Mouse (Mus musculus) 416B (cell line): ENCODE results near the gene Psg19.
"Not testable (repeated sequence)": the region's sequence is repeated elsewhere in the genome, so short reads cannot be mapped to it uniquely, and the experiment has no call there.

Source experiments
- DNase-seq: peaks from one replicate; pipeline ENCODE4 v3.0.0; 2011; ENCODE audit warnings: low read depth

Gene Psg19

DNA sequence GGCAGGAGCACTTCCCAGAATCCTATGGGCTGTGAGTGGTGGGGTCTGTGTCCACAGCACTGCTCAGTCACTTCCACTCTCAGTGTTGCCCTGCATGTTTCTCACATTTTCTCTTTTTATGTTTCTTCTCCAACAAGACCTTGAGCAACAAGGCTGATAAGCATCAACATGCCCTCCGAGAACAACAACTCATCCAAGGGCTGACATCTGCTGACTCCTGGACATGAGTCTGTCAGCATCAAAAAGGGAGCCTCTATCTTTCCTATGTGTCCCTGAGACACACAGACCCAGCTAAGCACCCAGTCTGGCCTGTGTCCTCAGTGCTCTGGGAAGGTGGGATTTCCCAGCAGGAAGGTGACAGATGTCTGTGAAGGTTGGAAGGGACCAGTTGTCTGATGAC, at the start of gene Psg19:
Gene Psg19 (minus strand): TSS at position 101 of the 400 bp plus-strand sequence.
- DNase-seq = no peak

DNA sequence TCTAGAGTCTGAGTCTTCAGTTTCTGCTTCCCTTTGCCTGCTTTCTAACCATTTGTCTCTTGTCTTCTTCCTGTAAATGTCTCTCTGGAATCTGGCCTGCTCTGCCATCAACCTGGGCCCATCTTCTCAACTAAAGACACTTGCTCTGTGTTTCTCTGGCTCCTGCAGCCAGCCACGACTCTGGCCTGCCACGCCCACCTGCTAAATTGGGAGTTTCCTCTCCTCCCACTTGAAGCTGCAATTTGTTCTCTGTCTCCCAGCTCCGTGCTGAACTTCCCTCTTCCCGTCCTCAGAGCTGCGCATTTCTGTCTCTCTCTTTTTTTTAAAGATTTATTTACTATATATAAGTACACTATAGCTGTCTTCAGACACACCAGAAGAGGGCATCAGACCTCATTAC, 46.5 kb upstream of the Psg19 start:
- no peak for DNase-seq

DNA sequence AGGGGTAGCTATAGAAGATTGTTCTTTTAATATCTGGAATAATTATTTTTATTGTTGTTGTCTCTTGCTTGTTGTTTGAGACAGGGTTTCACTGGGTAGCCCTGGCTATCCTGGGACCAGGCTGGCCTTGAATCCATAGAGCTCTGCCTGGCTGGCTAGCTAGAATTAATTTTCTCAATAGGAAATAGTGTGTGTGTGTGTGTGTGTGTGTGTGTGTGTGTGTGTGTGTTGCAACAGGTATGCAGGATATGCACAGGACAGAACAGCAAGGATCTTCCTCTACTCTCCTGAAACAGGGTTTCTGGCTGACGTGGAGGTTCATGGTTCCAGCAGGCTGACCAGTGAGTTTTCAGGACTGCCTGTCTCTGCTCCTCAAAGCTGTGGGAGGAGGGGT, 42.9 kb upstream of the Psg19 start:
- no peak for DNase-seq

DNA sequence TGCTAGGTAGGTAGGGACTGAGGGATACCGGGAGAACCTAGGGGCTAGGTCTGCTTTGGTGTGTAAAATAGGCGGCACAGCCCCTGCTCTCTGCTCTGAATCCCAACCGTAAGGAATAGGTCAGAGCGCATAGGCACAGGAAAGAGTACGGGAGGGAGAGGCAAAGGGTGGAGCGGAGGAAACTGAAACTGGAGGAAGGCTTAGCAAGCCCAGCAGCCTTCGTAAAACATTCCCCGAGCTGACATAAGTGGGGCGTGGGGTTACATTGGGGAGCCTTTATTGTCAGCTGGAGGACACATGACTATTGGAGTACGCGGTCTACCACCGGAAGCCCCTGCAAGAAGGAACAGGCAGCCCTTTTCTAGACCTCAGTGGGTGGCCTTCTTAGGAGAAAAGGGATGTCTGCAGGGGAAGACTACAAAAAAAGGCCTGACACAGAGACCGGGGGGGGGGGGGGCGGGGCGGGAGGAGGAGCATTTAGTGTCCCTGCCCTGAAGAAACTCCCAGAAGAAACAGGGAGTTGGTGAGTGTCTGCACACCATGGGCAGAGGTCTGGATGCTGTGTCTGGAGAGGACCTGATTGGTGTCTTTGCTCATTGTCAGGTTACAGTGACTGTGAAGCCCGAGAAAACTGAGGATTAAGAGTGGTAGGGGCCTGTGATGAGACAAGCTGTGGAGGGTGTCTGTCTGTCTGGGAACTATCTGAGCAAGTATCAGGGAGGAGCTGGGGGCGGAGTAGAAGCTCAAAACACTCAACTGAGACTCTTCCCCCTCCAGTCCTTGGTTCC, 42.3 kb upstream of the Psg19 start:
- peak; percentile 84 for DNase-seq

DNA sequence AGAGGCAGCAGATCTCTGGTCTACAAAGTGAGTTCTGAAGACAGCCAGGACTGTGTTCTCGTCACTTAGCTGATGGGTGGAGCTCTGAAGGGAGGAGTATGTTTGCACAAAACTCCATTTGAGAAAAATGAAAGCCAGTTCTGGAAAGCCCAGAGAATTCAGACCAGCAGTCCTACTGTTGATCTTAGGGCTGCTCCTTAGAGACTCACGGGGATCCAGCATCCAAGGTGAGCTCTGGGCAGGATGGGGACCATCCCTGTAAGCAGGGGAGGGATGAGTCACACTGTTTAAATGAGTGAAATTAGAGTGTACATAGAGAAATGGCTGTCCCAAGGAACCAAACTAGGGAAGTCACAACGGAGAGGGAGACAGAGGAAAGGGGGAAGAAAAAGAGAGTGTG, 41.5 kb upstream of the Psg19 start, which contains the start of gene Mill2:
Gene Mill2 (plus strand): TSS at position 102 of the 400 bp plus-strand sequence.
- peak; percentile 23 for DNase-seq

DNA sequence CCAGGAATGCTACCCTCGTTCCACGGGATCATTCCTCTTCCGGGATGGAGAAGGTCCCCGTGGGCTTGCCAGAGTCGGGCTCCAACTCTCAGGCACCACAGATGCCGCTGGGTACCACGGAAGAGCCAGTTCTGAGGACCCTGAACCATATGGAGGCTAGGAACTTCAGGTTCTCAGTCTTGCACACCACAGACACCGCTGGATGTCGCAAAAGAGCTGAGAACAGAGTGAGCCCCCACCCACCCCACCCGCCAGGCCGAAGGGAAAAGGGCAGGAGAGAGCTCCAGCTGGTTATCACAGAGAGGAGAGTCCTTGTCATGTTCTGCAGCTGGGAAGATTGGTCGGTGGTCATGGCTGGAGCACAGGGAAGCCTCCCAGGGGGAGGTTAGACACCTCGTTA, 34.0 kb upstream of the Psg19 start:
- no peak for DNase-seq

DNA sequence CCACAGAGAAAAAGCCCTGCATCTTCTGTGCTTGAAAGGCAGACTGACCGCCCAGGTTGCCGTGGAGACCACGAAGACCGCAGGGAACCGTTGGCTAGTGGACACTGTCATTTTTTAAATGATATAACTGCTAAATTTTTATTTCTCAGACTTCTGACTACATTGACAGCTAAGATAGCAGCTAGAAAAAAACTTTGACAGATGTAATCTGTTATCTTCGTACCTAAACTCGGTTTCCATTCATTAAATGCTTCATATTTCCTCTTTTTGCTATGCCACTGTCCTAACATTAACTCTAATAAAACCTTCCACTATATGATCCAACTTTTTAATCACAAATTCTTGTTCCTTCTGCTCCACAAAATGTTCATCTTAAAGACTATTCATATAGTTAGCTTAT, 31.2 kb upstream of the Psg19 start:
- DNase-seq = no peak

DNA sequence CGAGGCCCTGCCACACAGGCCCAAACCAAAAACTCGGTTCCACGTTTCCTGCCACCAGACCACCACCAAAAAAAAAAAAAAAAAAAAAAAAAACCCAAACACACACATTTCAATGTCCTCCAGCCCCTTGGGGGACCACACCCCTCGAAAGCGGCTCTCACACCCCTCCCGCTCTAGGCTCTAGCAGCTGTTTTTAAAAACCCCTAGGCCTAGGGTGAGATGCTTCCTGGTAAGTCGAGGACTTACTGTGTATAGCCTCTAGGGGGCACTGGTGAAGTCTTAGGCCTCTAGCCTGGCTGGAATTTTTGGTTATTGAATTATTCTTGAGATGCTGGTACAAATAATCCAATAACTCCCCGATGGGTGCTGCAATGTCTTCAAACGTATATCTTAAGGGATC, 30.3 kb upstream of the Psg19 start:
- DNase-seq = peak; percentile 56

DNA sequence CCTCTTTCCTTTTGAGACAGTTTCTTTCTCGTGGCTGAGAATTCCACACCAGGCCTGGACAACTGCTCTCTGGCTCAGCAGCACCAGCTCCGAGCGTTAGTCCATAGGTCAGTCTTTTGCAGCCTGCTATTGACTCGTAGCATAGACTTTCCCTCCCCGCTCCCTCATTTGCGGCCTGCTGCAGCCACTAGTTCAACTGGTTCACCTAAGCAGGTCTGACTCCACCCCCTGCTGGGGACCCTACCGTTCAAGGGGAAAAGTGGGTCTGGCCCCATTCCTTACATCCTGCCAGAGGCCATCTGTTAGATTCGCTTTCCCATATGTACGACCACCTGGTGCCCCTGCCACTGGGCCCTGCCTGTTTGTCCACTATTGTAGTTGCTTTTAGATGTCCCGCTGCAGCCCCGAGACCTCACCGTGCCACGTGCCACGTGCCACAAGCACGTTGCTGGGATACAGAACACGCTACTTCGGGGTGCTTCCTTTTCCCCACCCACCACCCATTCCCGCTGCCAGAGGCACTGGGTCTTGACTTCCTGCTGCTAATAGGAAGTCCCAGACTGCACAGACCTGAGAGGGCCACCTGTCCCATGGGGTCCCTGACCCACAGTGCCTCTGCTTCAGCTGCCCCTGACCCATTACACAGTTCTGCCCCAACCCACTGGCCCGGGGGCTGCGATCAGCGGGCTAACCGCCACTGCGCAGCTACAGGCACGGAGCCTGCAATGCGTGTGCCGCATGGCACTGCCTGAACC, 29.6 kb upstream of the Psg19 start:
- no peak for DNase-seq

DNA sequence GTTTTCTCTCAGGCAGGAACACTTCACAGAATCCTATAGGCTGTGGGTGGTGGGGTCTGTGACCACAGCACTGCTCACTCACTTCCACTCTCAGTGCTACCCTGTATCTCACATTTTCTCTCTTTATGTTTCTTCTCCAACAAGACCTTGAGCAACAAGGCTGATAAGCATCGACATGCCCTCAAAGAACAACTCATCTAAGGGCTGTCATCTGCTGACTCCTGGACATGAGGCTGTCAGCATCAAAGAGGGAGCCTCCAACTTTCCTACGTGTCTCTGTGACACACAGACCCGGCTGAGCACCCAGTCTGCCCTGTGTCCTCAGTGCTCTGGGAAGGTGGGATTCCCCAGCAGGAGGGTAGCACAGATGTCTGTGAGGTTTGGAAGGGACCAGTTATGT, 23.2 kb upstream of the Psg19 start, which contains the start of gene Psg17:
Gene Psg17 (minus strand): TSS at position 101 of the 400 bp plus-strand sequence.
- DNase-seq = no peak

DNA sequence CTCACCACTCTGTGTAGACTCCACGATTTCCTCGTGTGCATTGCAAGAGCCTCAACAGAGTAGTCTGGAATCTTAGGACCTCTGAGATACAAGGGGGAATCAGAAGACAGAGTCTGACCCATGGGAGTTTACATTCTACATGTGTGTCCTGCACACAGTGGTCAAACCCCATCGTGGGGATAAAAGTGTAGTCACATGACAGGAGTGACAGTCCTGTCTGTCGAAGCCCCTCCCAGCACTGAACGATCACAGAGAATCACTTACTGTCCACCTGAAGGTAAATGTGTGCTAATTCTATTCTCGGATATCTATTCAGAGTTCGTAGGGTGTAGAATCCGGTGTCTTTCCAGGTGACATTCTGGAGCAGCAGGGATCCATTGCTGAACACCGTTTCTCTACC, 20.0 kb upstream of the Psg19 start:
- no peak for DNase-seq

DNA sequence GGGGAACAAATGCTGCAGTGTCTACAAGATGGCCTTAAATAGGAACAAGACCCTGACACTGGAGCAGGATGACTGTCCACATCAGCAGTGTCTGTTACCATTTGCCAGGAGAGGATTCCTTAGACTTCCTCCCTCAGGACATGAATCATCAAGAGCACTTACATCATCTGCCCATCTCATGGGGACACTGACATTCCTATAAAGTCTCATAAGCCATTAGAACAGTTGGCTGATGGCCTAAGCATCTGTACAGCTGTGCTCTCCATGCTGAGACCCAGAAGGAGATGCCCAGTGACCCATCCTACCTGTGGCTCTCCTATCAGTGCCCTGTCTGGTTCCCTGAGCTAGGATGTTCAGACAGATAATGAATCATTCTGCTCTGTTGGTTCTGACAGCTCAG, 5.2 kb upstream of the Psg19 start:
- DNase-seq = peak; percentile 32

DNA sequence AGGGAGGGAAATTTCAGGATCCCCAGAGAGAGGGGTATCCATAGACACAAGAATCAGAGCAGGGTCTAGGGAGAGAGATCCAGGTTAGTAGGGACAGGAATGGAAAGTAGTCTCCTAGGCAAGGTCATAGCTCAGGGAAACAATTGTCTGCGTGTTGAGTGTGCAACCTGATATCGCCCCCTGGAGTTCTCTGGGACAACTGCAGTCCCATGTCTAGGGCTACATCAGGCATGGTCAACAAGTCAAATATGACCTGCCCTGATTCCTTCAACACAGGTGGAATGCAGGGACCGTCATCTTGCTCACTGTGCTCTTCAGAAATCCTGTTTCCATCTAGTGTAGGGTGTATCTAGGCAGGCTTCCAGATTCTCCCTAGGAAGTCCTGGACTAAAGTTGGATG, 809 bp upstream of the Psg19 start:
- peak; percentile 25 for DNase-seq

DNA sequence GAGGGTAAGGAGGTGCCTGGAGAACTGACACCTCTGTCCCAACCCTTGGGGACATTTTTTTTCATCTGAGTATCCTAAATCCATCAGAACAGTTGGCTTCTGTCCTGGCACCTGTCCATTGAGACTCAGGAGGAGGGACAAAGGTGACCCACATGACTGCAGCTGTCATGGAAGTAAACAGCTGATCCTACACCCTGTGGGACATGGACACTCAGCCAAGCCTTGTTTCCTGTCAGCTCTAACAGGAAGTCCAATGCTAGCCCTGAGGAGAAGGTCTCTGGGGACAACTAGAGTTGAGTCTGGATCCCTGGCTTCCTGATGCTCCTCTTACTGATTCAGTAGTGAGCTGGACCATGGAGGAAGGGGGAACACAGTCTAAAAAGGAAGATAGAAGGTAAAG, 7.6 kb downstream of the Psg19 start:
- not testable (repeated sequence) for DNase-seq

DNA sequence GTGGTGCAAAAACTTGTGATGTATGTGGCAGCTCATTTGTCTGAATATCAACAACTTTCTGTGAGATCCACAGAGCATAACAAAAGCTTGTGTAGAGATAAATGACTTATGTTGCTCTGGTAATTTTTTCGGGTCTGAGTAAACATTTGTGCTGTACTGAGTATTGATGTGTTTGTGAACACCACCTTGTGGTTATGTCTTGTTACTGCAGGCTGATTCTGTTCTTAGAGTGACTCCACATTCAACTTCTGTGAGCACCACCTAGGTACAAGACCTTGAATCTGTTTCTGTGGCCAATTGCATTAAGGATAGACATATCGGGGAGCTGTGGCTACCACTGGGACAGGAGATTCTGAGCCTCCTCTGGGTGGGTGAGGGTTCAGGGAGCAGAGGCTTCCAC, 17.0 kb downstream of the Psg19 start:
- peak; percentile 61 for DNase-seq

DNA sequence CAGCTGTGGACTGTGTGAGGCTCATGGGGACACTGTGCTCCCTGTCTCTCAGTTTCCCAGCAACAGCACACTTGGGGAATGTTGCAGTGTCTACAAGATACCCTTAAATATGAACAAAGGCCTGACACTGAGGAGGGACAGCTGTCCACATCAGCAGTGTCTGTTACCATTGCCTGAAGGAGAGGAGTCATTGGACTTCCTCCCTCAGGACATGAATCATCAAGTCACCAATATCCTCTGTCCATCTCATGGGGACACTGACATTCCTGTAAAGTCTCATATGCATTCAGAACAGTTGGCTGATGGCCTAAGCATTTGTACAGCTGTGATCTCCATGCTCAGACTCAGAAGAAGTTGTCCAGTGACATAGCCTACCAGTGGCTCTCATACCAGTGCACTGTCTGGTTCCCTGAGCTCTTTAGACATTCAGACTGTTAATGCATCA, 19.0 kb downstream of the Psg19 start:
- DNase-seq = peak; percentile 56

DNA sequence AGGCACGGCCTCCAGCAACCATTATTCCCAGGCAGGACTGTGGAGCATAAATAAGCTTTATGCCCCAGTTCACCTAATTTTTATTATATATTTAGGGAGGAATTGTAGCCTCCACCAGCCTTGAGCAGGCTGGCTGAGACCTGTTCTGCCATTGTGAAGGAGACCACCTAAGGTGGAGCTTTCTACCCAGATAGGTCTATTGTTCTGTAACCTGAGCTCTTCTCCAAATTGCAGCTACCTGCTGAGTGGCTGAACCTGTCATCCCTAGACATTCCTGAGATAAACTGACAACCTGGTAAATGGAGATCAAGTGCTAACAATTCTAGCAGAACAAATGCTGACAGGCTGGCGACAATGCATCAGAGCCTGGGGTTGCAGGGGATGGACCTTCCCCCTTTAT, 35.4 kb downstream of the Psg19 start:
- DNase-seq = not testable (repeated sequence)

DNA sequence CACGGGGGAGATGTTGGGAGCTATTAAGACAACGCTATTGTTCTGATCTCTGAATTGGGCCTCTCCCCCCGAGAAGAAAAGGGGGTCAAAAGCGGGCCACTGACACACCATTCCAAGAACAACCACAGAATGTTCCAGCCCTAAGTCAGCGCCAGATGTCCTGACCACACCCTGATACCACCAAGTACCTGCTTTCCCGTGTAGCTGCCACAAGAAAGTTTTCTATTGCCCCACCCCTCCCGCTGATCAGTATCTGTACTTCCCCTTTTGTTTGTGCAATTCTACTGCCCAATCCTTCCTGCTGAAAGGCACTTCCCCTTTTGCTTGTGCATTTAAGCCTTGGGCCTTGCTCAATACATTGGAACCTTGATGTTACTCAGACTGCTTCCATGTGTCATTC, 38.2 kb downstream of the Psg19 start:
- DNase-seq = peak; percentile 76

DNA sequence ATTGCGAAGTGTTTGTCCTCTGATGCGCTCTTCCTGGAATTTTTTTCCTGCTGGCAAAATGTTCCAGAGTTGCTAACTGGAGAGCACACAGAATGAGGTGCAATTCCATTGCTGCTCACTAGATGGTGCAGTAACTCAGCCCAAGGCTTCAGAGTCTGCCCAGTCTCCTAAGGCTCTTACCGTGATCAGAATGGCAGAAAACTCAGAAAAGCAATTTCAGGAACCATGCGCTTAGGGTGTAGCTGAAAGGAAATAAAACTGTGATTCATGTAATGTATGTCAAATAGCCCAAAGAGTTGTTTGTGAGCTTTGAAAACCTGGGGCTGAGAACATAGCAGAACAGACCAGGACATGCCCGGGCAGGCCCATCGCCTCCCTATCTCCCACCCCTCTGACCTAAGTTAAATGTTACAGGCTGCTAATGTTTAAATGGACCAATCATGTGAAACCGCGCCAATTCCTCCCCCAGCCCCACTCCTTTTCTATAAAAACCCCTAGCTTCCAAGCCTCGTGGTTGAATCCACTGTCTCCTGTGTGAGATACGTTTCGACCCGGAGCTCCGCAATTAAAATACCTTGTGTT, 48.3 kb downstream of the Psg19 start:
- DNase-seq = peak; percentile 76

DNA sequence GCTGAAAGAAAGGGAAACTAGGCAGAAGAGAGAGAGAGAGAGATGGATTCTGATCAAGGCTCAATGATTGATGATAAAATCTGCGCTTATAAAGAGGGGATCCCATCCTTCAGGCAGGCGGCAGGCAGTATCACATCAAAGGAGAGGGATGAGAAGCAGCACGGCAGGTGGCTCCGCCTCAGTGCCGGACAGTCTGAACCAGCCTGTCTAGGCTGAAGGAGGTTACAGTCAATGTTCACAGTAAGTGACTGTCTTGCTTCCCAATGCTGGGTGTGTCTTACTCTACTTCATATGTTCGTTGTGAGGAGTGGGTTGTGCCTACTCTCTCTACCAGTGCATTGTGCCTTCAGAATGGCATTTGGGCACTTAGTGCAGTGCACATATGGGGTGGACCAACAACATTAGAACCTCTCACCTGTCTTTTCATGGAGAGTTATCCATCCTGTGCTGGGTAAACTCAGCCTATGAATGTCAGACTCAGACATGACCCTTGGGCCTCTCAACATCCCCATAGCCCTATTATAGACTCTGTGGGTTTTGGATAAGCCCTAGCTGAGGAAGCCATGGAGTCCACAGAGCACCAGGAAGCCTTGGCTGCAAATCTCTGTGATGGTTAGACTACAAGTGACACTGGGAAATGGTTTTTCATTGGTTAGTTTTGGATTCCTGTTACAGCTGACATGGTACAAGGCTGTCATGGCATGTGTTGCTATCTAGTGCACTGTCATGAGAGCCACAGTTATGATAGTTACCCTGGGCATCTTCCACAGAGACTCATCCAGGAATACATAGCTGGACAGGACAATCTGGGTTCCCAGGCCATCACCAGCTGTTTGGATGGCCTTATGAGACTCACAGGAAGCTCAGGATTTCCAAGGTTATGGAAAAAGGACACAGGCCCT, 49.1 kb downstream of the Psg19 start:
- no peak for DNase-seq

DNA sequence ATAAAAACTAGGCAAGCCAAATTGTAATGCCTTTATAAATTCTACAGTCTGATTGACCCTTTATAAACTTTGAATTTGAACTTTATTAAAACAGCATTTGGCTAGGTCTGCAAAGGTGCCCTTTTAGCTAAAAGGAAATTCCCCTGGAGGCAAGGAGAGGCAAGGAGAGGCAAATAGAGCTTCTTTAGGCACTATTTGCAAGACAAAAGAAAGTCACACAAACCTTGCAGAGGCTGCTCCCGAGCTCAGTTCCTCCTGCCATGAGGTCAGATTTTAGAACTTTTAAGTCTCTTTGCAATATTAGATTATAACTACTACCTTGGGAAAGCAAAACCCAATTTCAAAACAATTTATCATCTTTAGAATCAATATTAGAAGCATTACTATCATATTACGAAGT, 50.9 kb downstream of the Psg19 start:
- not testable (repeated sequence) for DNase-seq
